Comparison of ENCODE assay signal across 7 mouse cellular contexts in genomic region chr7:44670803-44671202, GRCm38 (mm10). TPM values are rescaled to one million over a fixed set of nuclear protein-coding genes. Genes with fewer than 3 reads are reported as not detected.
DNase-seq lines count a peak whose midpoint lies in the region; ATAC-seq and TF ChIP-seq lines count a peak whose summit lies in the region.

TSS of gene Myh14 (minus strand) at chr7:44670843.

- WGBS in embryonic facial prominence, embryonic 14.5 days: 2% methylated on average over 23 of the region's 23 CpGs
- 2% methylated on average over 23 of the region's 23 CpGs for WGBS in heart, adult 2 months

- H3K36me3 ChIP-seq in embryonic facial prominence, embryonic 14.5 days (ENCODE audit: control insufficient read depth, insufficient read depth, low read length): no peaks in the 10 kb centered on the region
- no peaks in the 10 kb centered on the region for H3K36me3 ChIP-seq in heart, adult 2 months (ENCODE audit: control insufficient read depth, insufficient read depth, low read length)

- peak; percentile 17; the same call in 1 of the 2 replicates for TF ChIP-seq CTCF in heart, adult 2 months (IDR thresholded peaks at IDR 0.05)

- TF ChIP-seq EP300 in heart, adult 2 months (IDR thresholded peaks at IDR 0.05; ENCODE audit: insufficient read depth, low read depth, low read length): no peak

- H3K9ac ChIP-seq in embryonic facial prominence, embryonic 14.5 days (ENCODE audit: low read depth, low read length): peak within 1 kb of the TSS; percentile 25; the same call in 1 of the 2 replicates
- peak within 1 kb of the TSS; percentile 69 for H3K9ac ChIP-seq in heart, adult 2 months (ENCODE audit: low read depth, low read length)

- no peaks in the 10 kb centered on the region for H3K9me3 ChIP-seq in embryonic facial prominence, embryonic 14.5 days (ENCODE audit: control insufficient read depth, low read length)

- DNase-seq in embryonic facial prominence, embryonic 14.5 days (ENCODE audit: low spot score): peak; percentile 94
- DNase-seq in heart, adult 2 months: peak; percentile 80 to 90
- DNase-seq in kidney, adult 18-20 months: peak; percentile 90
- DNase-seq in left cerebral cortex, postnatal 36 days (ENCODE audit: low spot score in 2 of 2): peak; percentile 89 to 90
- peak; percentile 93 for DNase-seq in mesoderm, embryonic 11.5 days (ENCODE audit: low read depth, low spot score)
- peak; percentile 83 for DNase-seq in right cerebral cortex, postnatal 4 days

- no peaks in the 10 kb centered on the region for H3K79me2 ChIP-seq in heart, adult 2 months (replicated peaks; ENCODE audit: control insufficient read depth, insufficient read depth, low read length)

- H3K4me1 ChIP-seq in brown adipose tissue, adult 24 weeks (ENCODE audit: control insufficient read depth, insufficient read depth, insufficient read length, low read length): no peaks in the 10 kb centered on the region
- peaks cover 11% of the 10 kb centered on the region; the same call in 1 of the 2 replicates for H3K4me1 ChIP-seq in embryonic facial prominence, embryonic 14.5 days (ENCODE audit: control insufficient read depth, insufficient read depth, low read length)
- no peaks in the 10 kb centered on the region for H3K4me1 ChIP-seq in heart, adult 2 months (ENCODE audit: control insufficient read depth, insufficient read depth, low read length)

- intact Hi-C loops in heart, adult 2 months (cut with DNase I): no loop called here
- intact Hi-C loops in left cerebral cortex, postnatal 36 days (cut with DNase I): loop anchor here (5.0 kb wide), 1 partner anchor 51 kb away; no protein-coding TSS in a partner anchor

- peak; percentile 89 for ATAC-seq in embryonic facial prominence, embryonic 14.5 days (ENCODE audit: low read depth)

- H3K4me3 ChIP-seq in brown adipose tissue, adult 24 weeks (ENCODE audit: insufficient read depth, low read depth, low read length): peak within 1 kb of the TSS; percentile 40
- peak within 1 kb of the TSS; percentile 25 for H3K4me3 ChIP-seq in embryonic facial prominence, embryonic 14.5 days (ENCODE audit: low read depth, low read length)
- H3K4me3 ChIP-seq in heart, adult 2 months: peak within 1 kb of the TSS; percentile 41

- no peak within 1 kb of the TSS for H3K27ac ChIP-seq in brown adipose tissue, adult 24 weeks (replicated peaks; ENCODE audit: low read depth, low read length)
- H3K27ac ChIP-seq in embryonic facial prominence, embryonic 14.5 days (replicated peaks; ENCODE audit: low read depth, low read length): no peak within 1 kb of the TSS
- peak within 1 kb of the TSS; percentile 77 for H3K27ac ChIP-seq in heart, adult 2 months

- H3K4me2 ChIP-seq in embryonic facial prominence, embryonic 14.5 days (ENCODE audit: low read depth, low read length): peak within 1 kb of the TSS; percentile 44

- TF ChIP-seq POLR2A in heart, adult 2 months (IDR thresholded peaks at IDR 0.05; ENCODE audit: insufficient read depth, low read depth, low read length): no peak

- H3K27me3 ChIP-seq in embryonic facial prominence, embryonic 14.5 days (replicated peaks; ENCODE audit: control insufficient read depth, insufficient read depth, low read length): peaks cover 22% of the 10 kb centered on the region
- no peaks in the 10 kb centered on the region for H3K27me3 ChIP-seq in heart, adult 2 months (ENCODE audit: control insufficient read depth, insufficient read depth, low read length)

RNA-seq across cellular contexts. Expression of gene Myh14, which starts in this region (rescaled TPM):
- polyA plus RNA-seq in brown adipose tissue, adult 24 weeks (2012; ENCODE audit: insufficient read depth, insufficient read length, missing spikeins): 6.8 and 7.3 TPM in 2 replicates
- 13.6 and 13.8 TPM in 2 replicates for polyA plus RNA-seq in embryonic facial prominence, embryonic 14.5 days (2014; fragmentation: Nextera tagmentation; extraction: Ambion mirVana)
- total RNA-seq in heart, adult 2 months (2021): 10 to 100 TPM; 79.4 to 96.6 TPM
- polyA plus RNA-seq in heart, adult 2 months (2012; rRNA removed): 23.1 and 24.8 TPM in 2 replicates
- total RNA-seq in left cerebral cortex, postnatal 36 days (2021): 10 to 100 TPM; 17.7 to 20.6 TPM
